Mouse (Mus musculus) natural killer cell, adult 2 months (primary cell): Measurements from ENCODE around the gene Dpp6.

Experiments used
- DNase-seq, 2 experiments: peaks; one replicate each; pipeline ENCODE4 v3.0.0; 2022; ENCODE audit warnings: low spot score in 2 of 2

The Dpp6 gene

DNA sequence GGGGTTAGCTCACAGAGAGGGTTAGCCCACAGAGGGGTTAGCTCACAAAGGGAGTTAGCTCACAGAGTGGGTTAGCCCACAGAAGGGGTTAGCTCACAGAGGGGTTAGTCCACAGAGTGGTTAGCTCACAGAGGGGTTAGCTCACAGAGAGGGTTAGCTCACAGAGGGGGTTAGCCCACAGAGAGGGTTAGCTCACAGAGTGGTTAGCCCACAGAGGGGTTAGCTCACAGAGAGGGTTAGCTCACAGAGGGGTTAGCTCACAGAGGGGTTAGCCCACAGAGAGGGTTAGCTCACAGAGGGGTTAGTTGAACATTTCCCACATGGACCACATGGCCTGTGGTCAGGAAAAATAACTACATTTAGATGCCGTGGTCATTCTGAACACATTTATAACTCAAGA lies 927.9 kb downstream of the Dpp6 start:
- DNase-seq = no peak

DNA sequence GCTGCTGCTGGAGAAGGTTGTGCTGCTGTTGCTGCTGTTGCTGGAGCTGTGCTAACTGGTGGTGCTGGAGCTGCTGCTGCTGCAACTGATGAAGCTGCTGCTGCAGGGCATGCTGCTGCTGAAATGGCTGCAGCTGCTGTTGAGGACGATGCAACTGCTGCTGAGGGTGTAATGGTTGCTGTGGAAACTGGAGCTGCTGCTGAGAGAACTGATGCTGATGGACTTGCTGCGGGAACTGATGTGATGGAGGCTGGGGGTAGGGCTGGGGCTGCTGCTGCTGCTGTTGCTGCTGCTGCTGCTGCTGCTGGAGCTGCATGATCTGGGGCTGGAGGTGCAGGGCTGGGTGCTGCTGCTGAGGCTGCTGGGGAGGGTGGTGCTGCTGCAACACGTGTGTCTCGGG lies 948.8 kb downstream of the Dpp6 start:
- no peak for DNase-seq

DNA sequence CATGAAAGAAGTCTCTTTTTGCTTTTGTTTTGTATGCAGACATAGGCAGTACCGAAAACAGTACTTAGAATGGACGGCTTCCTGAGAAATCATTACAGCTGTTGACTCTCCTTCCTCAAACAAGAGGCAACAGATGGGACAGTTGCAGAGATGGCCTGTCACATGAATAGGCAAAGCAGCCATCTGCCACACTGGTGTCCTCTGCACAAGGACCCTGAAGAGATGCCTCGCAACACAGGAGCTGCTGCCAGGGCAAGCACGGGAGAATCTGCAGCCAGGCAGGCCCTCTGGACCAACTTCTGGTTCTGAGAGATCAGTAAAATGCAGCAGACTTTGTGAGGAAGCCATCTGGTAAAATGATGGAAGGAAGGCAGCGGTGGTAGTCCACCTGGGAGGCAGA lies 950.9 kb downstream of the Dpp6 start:
- no peak for DNase-seq
